Mouse (Mus musculus) adrenal gland, adult 18-20 months (tissue): ENCODE data around the gene Ntsr1. TPM values are rescaled to one million over a fixed set of nuclear protein-coding genes. Genes with fewer than 3 reads are reported as not detected.

Experiments used
- DNase-seq, 2 experiments: peaks; one replicate each; pipeline ENCODE4 v3.0.0; 2021 to 2022; ENCODE audit warnings: low spot score in 2 of 2
- long read RNA-seq, 2 experiments: library from polyadenylated mRNA; stranded (forward); transcript quantifications; one replicate each; pipeline ENCODE4 v2.0.0; 2021
- total RNA-seq, 2 experiments: library from RNA; stranded (reverse); gene quantifications; 1 replicate in 1 of 2; 2 replicates in 1 of 2; pipeline ENCODE4 v1.2.3; 2021

Ntsr1 gene
- total RNA-seq: not detected
- long read RNA-seq, experiment 1: 0 reads
- long read RNA-seq, experiment 2: 0 reads

- DNase-seq: no peak
Observed at GRCm38 (mm10) chr2:180499741-180500140, at the start of gene Ntsr1. Gene Ntsr1, plus strand, starts transcription at chr2:180499976.

- no peak for DNase-seq
Observed at GRCm38 (mm10) chr2:180450529-180450928, 49.2 kb upstream of the Ntsr1 start.

DNA sequence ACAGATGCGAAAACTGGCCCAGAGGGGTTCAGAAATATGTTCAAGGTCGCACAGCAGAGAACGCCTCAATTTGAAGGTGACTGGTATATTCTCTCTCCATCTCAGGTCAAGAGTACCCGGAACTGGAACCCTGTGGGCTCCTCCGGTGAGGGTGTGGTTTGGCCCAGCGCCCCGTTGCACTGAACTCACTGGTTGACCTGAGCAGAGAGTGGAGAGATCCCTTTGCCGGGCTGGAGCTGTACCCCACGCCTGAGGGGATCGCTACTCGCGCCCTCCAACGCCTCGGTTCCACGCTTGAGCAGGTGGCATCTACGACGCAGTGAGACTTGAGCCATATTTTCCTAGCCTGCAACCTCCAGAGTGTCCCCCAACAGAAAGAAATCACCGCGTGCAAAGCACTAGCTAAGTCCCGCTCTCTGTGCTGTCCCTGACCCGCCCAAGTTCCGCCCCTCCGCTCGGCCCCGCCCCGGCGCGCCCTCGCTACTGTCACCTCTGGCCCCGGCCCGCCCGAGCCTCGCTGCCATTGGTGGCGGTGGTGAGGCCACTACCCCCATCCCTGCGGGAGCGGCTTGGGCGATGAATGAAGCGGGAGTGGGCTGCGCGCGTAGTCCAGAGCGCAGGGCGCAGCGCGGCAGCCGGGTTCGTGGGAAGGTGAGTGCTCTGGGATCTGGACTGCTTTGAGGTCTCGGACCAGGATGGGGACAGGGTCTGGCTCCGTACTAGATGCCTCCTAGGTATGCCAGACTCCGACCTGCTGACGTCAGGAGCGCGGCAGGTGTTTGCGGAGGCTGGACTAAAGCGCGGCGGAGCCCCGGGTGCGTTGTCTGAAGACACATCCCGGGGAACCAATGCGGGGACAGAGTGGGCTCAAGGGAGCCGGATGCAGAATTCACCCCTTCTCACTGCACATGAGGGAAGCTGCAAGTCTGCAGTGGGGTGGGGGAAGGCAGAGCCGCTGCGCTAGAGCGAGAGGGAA is 43.8 kb upstream of the Ntsr1 start, which contains the start of gene Slco4a1:
Gene Slco4a1, plus strand, starts transcription at position 523 of the 976 bp plus-strand sequence.
- DNase-seq: peak; percentile 78 to 81

GRCm38 (mm10) chr2:180456705-180457104 is 43.1 kb upstream of the Ntsr1 start:
- DNase-seq: no peak

- DNase-seq: no peak
Observed at GRCm38 (mm10) chr2:180457680-180458079, 42.1 kb upstream of the Ntsr1 start.

DNA sequence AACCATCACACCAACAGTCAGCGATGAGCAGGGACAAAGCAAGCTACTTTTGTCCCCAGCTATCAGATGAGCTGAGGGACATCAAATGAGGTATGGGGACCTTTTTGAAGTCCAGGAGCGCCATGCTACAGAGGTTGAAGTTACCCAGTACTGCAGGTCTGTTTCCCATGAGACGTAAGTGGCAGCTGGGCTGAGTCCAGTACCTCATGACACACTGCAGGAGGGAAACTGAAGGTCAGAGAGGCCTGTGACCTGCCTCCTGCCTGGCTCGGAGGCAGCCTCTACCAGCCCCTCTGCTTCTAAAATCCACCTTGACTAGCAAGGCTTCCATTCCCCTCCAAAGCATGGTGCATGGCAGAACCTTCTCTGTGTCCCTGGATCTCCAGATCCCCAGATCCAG is 40.3 kb upstream of the Ntsr1 start:
- no peak for DNase-seq

DNA sequence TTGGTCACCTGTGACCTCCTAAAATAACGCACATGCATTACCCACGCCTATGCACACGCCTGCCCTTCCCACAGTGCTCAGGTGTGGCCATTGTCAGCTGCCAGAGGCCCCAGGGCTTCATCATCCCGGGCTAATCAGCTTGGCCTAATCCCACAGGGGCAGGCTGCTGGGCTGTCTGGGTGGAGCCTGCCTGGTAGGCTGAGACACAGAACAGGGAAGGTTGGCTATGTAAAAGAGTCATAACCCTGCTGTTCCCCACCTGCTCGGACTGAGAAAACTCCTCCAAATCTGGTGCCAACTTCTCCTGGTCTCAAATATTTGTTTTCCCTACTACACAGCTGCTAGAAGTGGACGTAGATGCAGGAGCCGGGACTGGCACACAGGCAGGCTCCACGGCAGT is 39.0 kb upstream of the Ntsr1 start:
- DNase-seq: no peak

- no peak for DNase-seq
Observed at GRCm38 (mm10) chr2:180462593-180462992, 37.2 kb upstream of the Ntsr1 start.

- DNase-seq: no peak
Observed at GRCm38 (mm10) chr2:180466505-180466904, 33.3 kb upstream of the Ntsr1 start.

DNA sequence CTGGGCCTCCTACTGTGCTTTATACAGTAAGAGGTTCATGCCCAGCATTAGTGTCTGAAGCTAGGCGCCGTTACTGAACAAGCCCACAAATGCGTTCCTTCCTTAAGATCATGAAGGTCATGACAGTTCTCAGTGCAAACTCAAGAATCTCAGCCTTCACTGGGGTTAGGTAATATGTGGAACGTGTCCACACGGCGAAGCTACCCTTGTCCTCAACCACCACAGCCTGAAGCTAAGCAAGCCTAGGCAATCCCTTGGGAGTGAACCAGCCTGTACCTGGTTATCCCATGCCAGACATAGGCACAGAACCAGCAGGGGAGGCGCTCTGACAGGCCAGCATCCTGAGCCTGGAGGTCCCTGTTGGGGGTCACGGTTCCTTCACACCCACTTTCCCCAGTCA is 30.9 kb upstream of the Ntsr1 start:
- DNase-seq: no peak

GRCm38 (mm10) chr2:180469768-180470167 is 30.0 kb upstream of the Ntsr1 start:
- no peak for DNase-seq

- peak; percentile 15 to 33 for DNase-seq
Observed at GRCm38 (mm10) chr2:180472306-180473079, 27.3 kb upstream of the Ntsr1 start.

- peak in 1 of 2 experiments; percentile 14 for DNase-seq
Observed at GRCm38 (mm10) chr2:180473080-180473440, 26.7 kb upstream of the Ntsr1 start.

DNA sequence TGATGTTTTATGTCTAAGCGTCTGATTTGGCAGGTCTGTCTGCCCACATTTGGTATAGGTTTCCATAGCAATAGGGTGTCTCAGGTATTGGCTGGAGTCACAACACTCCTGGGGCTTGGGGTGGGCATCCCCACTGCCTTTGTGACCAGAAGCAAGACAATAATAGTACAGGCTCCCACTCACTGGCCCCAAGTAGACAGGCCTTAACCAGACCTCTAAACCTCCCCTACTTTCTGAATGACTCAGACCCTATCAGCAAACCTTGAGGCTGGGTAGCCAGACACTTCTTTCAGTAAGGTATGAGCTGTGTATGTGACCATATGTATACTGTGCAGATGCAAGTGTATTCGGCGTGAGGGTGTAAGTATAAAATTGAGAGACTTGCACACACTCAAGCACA is 24.9 kb upstream of the Ntsr1 start:
- DNase-seq: no peak

- no peak for DNase-seq
Observed at GRCm38 (mm10) chr2:180482274-180482673, 17.5 kb upstream of the Ntsr1 start.

DNA sequence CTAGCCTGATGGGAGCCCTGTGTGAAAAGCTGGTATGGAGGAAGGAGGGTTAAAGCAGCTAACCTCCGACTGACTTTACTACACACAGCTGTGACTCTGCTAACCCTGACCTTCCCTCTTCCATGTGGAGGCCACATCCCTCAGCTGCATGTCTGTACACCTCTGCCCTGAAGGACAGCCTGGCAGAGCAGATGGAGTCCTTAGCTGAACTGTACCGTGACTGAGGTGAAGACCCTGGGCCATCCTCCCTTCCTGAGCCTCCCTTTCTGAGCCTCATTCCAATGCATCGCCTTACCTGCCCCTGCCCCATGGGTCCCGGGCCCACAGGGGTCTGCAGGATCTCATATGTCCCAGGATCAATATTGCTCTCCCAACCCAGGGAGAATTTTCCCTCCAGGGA is 14.9 kb upstream of the Ntsr1 start:
- no peak for DNase-seq

- DNase-seq: no peak
Observed at GRCm38 (mm10) chr2:180485306-180485705, 14.5 kb upstream of the Ntsr1 start.

GRCm38 (mm10) chr2:180488210-180488751 is 11.5 kb upstream of the Ntsr1 start:
- no peak for DNase-seq

- no peak for DNase-seq
Observed at GRCm38 (mm10) chr2:180495906-180496305, 3.9 kb upstream of the Ntsr1 start.

DNA sequence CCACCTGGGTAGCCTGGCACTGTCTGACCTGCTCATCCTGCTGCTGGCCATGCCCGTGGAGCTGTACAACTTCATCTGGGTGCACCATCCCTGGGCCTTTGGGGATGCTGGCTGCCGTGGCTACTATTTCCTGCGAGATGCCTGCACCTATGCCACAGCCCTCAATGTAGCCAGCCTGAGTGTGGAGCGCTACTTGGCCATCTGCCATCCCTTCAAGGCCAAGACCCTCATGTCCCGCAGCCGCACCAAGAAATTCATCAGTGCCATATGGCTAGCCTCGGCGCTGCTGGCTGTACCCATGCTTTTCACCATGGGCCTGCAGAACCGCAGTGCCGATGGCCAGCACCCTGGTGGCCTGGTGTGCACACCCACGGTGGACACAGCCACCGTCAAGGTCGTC is 950 bp downstream of the Ntsr1 start:
- no peak for DNase-seq

- DNase-seq: no peak
Observed at GRCm38 (mm10) chr2:180501217-180501967, 1.6 kb downstream of the Ntsr1 start.
